In the genomic region with DNA sequence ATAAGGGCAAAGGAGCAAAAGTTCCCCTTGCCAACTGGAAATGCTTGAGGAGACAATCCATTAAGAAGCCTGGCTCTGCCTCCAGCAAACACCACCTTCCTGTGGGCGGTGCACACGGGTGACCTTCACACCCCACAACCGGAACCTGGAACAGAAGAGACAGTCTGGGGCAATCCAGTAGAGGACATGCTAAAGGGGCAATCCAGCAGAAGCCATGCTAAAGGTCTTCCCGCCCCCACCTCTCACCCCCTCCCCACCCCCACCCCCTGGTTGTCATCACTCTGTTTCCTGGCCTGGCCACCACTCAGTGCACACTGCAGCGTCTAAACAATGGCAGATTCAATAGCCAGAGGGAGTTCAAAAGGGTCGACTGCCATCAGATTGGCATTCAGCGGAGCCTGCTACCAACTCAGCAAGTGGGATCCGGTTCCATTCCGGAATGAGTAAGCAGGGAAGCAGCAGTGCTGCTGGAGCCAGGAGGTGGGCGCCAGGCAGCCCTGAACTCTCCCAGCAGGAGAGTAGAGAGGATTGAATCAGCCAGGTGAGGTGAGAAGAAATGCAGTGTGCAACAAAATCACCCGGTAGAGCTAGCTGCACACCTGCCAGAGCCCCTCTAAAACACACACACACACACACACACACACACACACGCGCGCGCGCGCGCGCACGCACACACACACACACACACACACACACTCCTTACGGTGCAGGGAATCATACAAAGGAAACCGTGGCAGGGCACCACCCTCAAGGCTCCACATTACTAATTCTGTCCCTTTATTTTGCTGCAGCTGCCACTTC, we compare ENCODE assay signal across 8 mouse cellular contexts.
A peak's percentile ranks its signal among the peaks of the same experiment; 100 is the strongest.
DNase-seq lines count a peak whose midpoint lies in the region; ATAC-seq and TF ChIP-seq lines count a peak whose summit lies in the region.

No protein-coding gene starts in this region.

- no peak for TF ChIP-seq POLR2A in brain, embryonic 14.5 days (IDR thresholded peaks at IDR 0.05; ENCODE audit: borderline replicate concordance, extremely low read depth, insufficient read depth, insufficient read length, poor library complexity, severe bottlenecking)

- peaks cover 28% of the 10 kb centered on the region for H3K27me3 ChIP-seq in E14TG2a.4 (ENCODE audit: insufficient read depth, low read length)
- no peaks in the 10 kb centered on the region for H3K27me3 ChIP-seq in heart, embryonic 13.5 days (replicated peaks)

- H3K27ac ChIP-seq in heart, embryonic 13.5 days (replicated peaks), result no peak overlapping the region

- peak overlapping the region; percentile 48 for H3K9ac ChIP-seq in heart, embryonic 13.5 days

- peak; percentile 86 for DNase-seq in brain, embryonic 14.5 days (ENCODE audit: low read depth)
- peak; percentile 65 for DNase-seq in kidney, postnatal 10 days
- DNase-seq in lung, postnatal 36 days, result peak; percentile 51
- DNase-seq in yolk sac, embryonic 10.5 days (ENCODE audit: low spot score), result peak; percentile 27
- no peak for DNase-seq in thymus, adult 18-20 months
- DNase-seq in gastrocnemius, postnatal 10 days, result no peak

- WGBS in heart, embryonic 13.5 days, result 27% methylated on average over 22 of the region's 22 CpGs

- no peaks in the 10 kb centered on the region for H3K36me3 ChIP-seq in E14TG2a.4 (ENCODE audit: insufficient read depth, low read length)
- no peaks in the 10 kb centered on the region for H3K36me3 ChIP-seq in heart, embryonic 13.5 days

- H3K9me3 ChIP-seq in E14TG2a.4 (ENCODE audit: low read length), result peaks cover 6% of the 10 kb centered on the region; the same call in 1 of the 2 replicates
- H3K9me3 ChIP-seq in heart, embryonic 13.5 days, result peaks cover 5% of the 10 kb centered on the region; the same call in 1 of the 2 replicates

- 0 out of 2 replicates have a peak, but pooled peaks have one; percentile 58 for ATAC-seq in heart, embryonic 13.5 days (ENCODE audit: extremely low read depth, insufficient number of reproducible peaks, low FRiP score, low TSS enrichment)

- H3K4me3 ChIP-seq in E14TG2a.4 (replicated peaks; ENCODE audit: low read length), result peak overlapping the region; percentile 62
- H3K4me3 ChIP-seq in heart, embryonic 13.5 days, result peak overlapping the region; percentile 26

- TF ChIP-seq CTCF in E14TG2a.4 (conservative IDR thresholded peaks at IDR 0.05; ENCODE audit: low read length), result no peak
- TF ChIP-seq CTCF in brain, embryonic 14.5 days (IDR thresholded peaks at IDR 0.05; ENCODE audit: borderline replicate concordance, extremely low read depth, insufficient read depth, insufficient read length), result no peak

- peak overlapping the region; percentile 59 for H3K4me2 ChIP-seq in heart, embryonic 13.5 days

- H3K4me1 ChIP-seq in E14TG2a.4 (replicated peaks; ENCODE audit: low read depth, low read length), result peaks cover 19% of the 10 kb centered on the region
- H3K4me1 ChIP-seq in heart, embryonic 13.5 days, result peaks cover 24% of the 10 kb centered on the region

Comparison
In these comparisons a context has a peak if more than half of its experiments do, and no peak if none do; other contexts are left out.
1. DNase-seq: peak in brain, embryonic 14.5 days (single experiment), kidney, postnatal 10 days (single experiment), lung, postnatal 36 days (single experiment) and yolk sac, embryonic 10.5 days (single experiment); none in thymus, adult 18-20 months (0 of 2) and gastrocnemius, postnatal 10 days (single experiment).